25 mouse cellular contexts compared by ENCODE assay signal in the genomic region with DNA sequence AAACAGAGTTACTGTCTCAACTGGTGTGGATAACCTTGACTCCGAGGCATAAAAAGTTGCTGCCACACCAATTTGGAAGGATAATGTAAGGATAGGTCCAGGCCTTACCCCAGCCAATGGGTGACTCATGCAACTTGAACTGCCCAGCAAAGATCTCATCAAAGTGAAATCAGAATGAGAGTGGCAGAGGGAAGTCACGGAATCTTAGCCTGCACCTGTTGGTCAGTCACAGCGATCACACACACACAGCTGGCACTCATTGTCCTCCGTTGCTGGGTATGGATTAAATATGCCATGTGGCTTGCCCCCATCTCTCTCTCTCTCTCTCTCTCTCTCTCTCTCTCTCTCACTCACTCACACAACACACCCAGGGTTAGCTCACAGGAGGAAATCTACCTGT. TPM values are rescaled to one million over a fixed set of nuclear protein-coding genes. Genes with fewer than 3 reads are reported as not detected.
DNase-seq lines count a peak whose midpoint lies in the region; ATAC-seq and TF ChIP-seq lines count a peak whose summit lies in the region.
"Had no signal": no experiment of that assay in that cellular context is flagged by ENCODE, and none has a peak within 500 bp of the region (broad histone marks: within the 10 kb centered on the region; RNA-seq: fewer than 3 reads in every experiment).

No protein-coding gene starts in this region.

- H3K4me3 ChIP-seq in C2C12 (ENCODE audit: insufficient read depth, poor library complexity, severe bottlenecking) (no peak overlapping the region), myocyte (no peak overlapping the region)
- H3K4me3 ChIP-seq in forebrain, embryonic 16.5 days (replicated peaks; ENCODE audit: low read length): no peak overlapping the region
- H3K4me3 ChIP-seq: embryonic facial prominence, embryonic 12.5 days; erythroblast, embryonic 14.5 days; forebrain, embryonic 12.5 days; forebrain, embryonic 15.5 days; heart, embryonic 12.5 days; heart, embryonic 15.5 days; hindbrain, embryonic 10.5 days; hindbrain, embryonic 13.5 days; intestine, embryonic 15.5 days had no signal

- H3ac ChIP-seq in C2C12 (ENCODE audit: control insufficient read depth, insufficient read length, low read depth): no peak overlapping the region
- H3ac ChIP-seq in myocyte (ENCODE audit: control insufficient read depth, insufficient read length): no peak overlapping the region

- DNase-seq in gastrocnemius, postnatal 14 days: peak; percentile 12
- no peak for DNase-seq in gastrocnemius, postnatal 10 days
- peak; percentile 2 for DNase-seq in 3T3-L1 (ENCODE audit: low read depth, low spot score)
- DNase-seq in right cerebral cortex, adult 2 months (ENCODE audit: low spot score in 2 of 2): no peak
- DNase-seq: adrenal gland, postnatal 10 days; adrenal gland, postnatal 36 days; cerebellum, adult 18-20 months; cerebellum, adult 9-10 months; heart, postnatal 36 days had no signal

- H3K36me3 ChIP-seq in C2C12 (ENCODE audit: control insufficient read depth, insufficient read depth) (no peaks in the 10 kb centered on the region), myocyte (ENCODE audit: control insufficient read depth, insufficient read depth) (no peaks in the 10 kb centered on the region)
- no peaks in the 10 kb centered on the region for H3K36me3 ChIP-seq in forebrain, embryonic 16.5 days (ENCODE audit: control insufficient read depth, insufficient read depth)
- H3K36me3 ChIP-seq: embryonic facial prominence, embryonic 12.5 days; forebrain, embryonic 12.5 days; forebrain, embryonic 15.5 days; G1E; heart, embryonic 12.5 days; heart, embryonic 15.5 days; hindbrain, embryonic 10.5 days; hindbrain, embryonic 13.5 days; intestine, embryonic 15.5 days had no signal

- H3K79me2 ChIP-seq in C2C12 (ENCODE audit: control insufficient read depth, insufficient read depth): no peaks in the 10 kb centered on the region
- no peaks in the 10 kb centered on the region for H3K79me2 ChIP-seq in myocyte (ENCODE audit: control insufficient read depth, insufficient read depth)

- 87% methylated on average over 4 of the region's 4 CpGs for WGBS in forebrain, embryonic 16.5 days

- TF ChIP-seq POLR2A in myocyte (IDR thresholded peaks at IDR 0.05; ENCODE audit: insufficient read length, low read depth): no peak

- no peak overlapping the region for H3K9ac ChIP-seq in forebrain, embryonic 16.5 days (replicated peaks; ENCODE audit: low read depth, low read length)
- H3K9ac ChIP-seq: embryonic facial prominence, embryonic 12.5 days; forebrain, embryonic 12.5 days; forebrain, embryonic 15.5 days; heart, embryonic 12.5 days; heart, embryonic 15.5 days; hindbrain, embryonic 13.5 days; intestine, embryonic 15.5 days had no signal

- H3K27me3 ChIP-seq in C2C12 (ENCODE audit: control insufficient read depth, insufficient read depth, insufficient read length) (no peaks in the 10 kb centered on the region), myocyte (ENCODE audit: control insufficient read depth, insufficient read depth, insufficient read length) (no peaks in the 10 kb centered on the region)
- no peaks in the 10 kb centered on the region for H3K27me3 ChIP-seq in forebrain, embryonic 16.5 days (replicated peaks; ENCODE audit: control insufficient read depth, insufficient read depth, low read length)
- H3K27me3 ChIP-seq: CH12.LX; embryonic facial prominence, embryonic 12.5 days; forebrain, embryonic 12.5 days; forebrain, embryonic 15.5 days; heart, embryonic 12.5 days; heart, embryonic 15.5 days; hindbrain, embryonic 13.5 days; intestine, embryonic 15.5 days had no signal

- H3K79me3 ChIP-seq in C2C12 (ENCODE audit: low read depth): no peaks in the 10 kb centered on the region

- no peaks in the 10 kb centered on the region for H3K9me3 ChIP-seq in forebrain, embryonic 16.5 days (ENCODE audit: control insufficient read depth, low read length)
- H3K9me3 ChIP-seq: embryonic facial prominence, embryonic 12.5 days; forebrain, embryonic 12.5 days; forebrain, embryonic 15.5 days; heart, embryonic 12.5 days; heart, embryonic 15.5 days; hindbrain, embryonic 10.5 days; hindbrain, embryonic 13.5 days; intestine, embryonic 15.5 days had no signal

- intact Hi-C loops in gastrocnemius, postnatal 14 days (cut with DNase I; ENCODE audit: low total_unique reads): no loop called here

- no peak overlapping the region for H3K27ac ChIP-seq in forebrain, embryonic 16.5 days (ENCODE audit: low read length)
- H3K27ac ChIP-seq: embryonic facial prominence, embryonic 12.5 days; forebrain, embryonic 12.5 days; forebrain, embryonic 15.5 days; heart, embryonic 15.5 days; hindbrain, embryonic 10.5 days; hindbrain, embryonic 13.5 days; intestine, embryonic 15.5 days had no signal

- peak overlapping the region; percentile 22 for H3K4me2 ChIP-seq in myocyte (ENCODE audit: low read depth)
- no peak overlapping the region for H3K4me2 ChIP-seq in forebrain, embryonic 16.5 days (ENCODE audit: low read length)
- H3K4me2 ChIP-seq: embryonic facial prominence, embryonic 12.5 days; forebrain, embryonic 12.5 days; forebrain, embryonic 15.5 days; heart, embryonic 12.5 days; heart, embryonic 15.5 days; hindbrain, embryonic 13.5 days; intestine, embryonic 15.5 days had no signal

- TF ChIP-seq CTCF in C2C12 (IDR thresholded peaks at IDR 0.05; ENCODE audit: control insufficient read depth, insufficient read depth, insufficient read length): no peak

- H3K4me1 ChIP-seq in forebrain, embryonic 16.5 days (replicated peaks; ENCODE audit: control insufficient read depth, insufficient read depth, low read length): 0 out of 2 replicates have a peak, but pooled peaks cover 2% of the 10 kb centered on the region
- H3K4me1 ChIP-seq: heart, embryonic 15.5 days; hindbrain, embryonic 10.5 days had no signal

- no peak for ATAC-seq in forebrain, embryonic 16.5 days
- ATAC-seq: forebrain, embryonic 15.5 days; hindbrain, embryonic 16.5 days; intestine, embryonic 15.5 days; Patski had no signal

TF ChIP-seq in C2C12, 6 proteins besides CTCF, POLR2A, EP300 and RAD21:
- no peak for TF ChIP-seq USF1 (IDR thresholded peaks at IDR 0.05; ENCODE audit: low read depth)
- TF ChIP-seq MYOD1 (IDR thresholded peaks at IDR 0.05; ENCODE audit: control insufficient read depth, insufficient read length, low read depth): peak; percentile 94
- no peak for TF ChIP-seq MYOG (IDR thresholded peaks at IDR 0.05; ENCODE audit: control insufficient read depth, extremely low read depth, insufficient read length)

TF ChIP-seq in myocyte, 11 proteins besides CTCF, POLR2A, EP300 and RAD21:
- TF ChIP-seq MYOD1 (IDR thresholded peaks at IDR 0.05; ENCODE audit: control insufficient read depth in 1 of 3, insufficient read length in 2 of 3, low read depth in 2 of 3) (peak in 2 of 3 experiments; percentile 96 to 97), MYOG (IDR thresholded peaks at IDR 0.05; ENCODE audit: control insufficient read depth in 1 of 3, insufficient read depth in 1 of 3, insufficient read length in 2 of 3, low read depth in 2 of 3) (peak in 2 of 3 experiments; percentile 67 to 72), TCF3 (IDR thresholded peaks at IDR 0.05; ENCODE audit: insufficient read length, low read depth) (peak; percentile 68), SRF (IDR thresholded peaks at IDR 0.05; ENCODE audit: control insufficient read depth, insufficient read length, low read depth) (no peak)

RNA-seq across cellular contexts. Expression of a gene that starts 56.2 kb away (rescaled TPM):
- 100 to 1,000 TPM; 232 to 277 TPM for total RNA-seq in gastrocnemius, postnatal 14 days (2021)
- total RNA-seq in gastrocnemius, postnatal 10 days (2021): 100 to 1,000 TPM; 213 to 224 TPM
- 42.1 TPM for polyA plus RNA-seq in C2C12 (2012; fragmentation: generic; extraction: Trizol)
- 38.5 TPM for polyA plus RNA-seq in myocyte (2012; fragmentation: generic; extraction: Trizol)
- 23.1 and 26.8 TPM in 2 replicates for polyA plus RNA-seq in forebrain, embryonic 16.5 days (2015; fragmentation: Nextera tagmentation; extraction: Ambion mirVana)

Comparison
In these comparisons a context has a peak if more than half of its experiments do, and no peak if none do; other contexts are left out.
1. DNase-seq: peak in gastrocnemius, postnatal 14 days (single experiment) and 3T3-L1 (single experiment); none in gastrocnemius, postnatal 10 days (single experiment) and right cerebral cortex, adult 2 months (0 of 2).